Mouse (Mus musculus) cerebellum, adult 2 months (tissue): ENCODE data around the gene Spdye4a.

Experiments used
- CTCF ChIP-seq: fragments of 200-500 bp; IDR thresholded peaks from 2 replicates; pipeline ENCODE4 v1.5.1; 2011; ENCODE audit warnings: low read depth, mild to moderate bottlenecking, control low read depth, low read length, moderate library complexity, borderline replicate concordance; ENCODE audit not compliant: insufficient read depth
- POLR2A ChIP-seq: fragments of 200-500 bp; IDR thresholded peaks from 2 replicates; pipeline ENCODE4 v1.6.1; 2011; ENCODE audit warnings: low read length, control low read depth, borderline replicate concordance; ENCODE audit not compliant: insufficient read depth

DNA sequence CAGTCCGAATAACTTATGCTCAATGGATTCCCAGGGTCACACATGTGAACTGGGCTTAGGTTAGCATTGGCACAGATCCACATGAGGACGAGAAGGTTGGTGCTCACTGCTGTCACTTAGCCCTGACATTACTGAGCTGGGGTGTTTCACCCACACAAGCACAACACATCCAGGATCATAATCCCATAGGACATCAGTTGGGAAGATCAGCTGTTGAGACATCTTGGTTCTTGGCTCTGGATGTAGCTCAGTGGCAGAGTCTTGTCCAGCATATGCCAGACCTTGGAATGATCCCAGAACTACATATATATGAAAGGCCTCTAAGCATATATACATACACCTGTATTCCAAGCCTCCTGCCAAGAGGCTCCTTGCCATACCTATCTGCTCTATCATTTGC lies 31.5 kb downstream of the Spdye4a start:
- TF ChIP-seq POLR2A (no peak), CTCF (no peak)
